In genomic region chr9:121215349-121216000, GRCm38 (mm10) we compare ENCODE assay signal across 8 mouse cellular contexts.
DNase-seq lines count a peak whose midpoint lies in the region; ATAC-seq and TF ChIP-seq lines count a peak whose summit lies in the region.

No protein-coding gene starts in this region.

- no peaks in the 10 kb centered on the region for H3K36me3 ChIP-seq in intestine, postnatal 0 days (ENCODE audit: control insufficient read depth, insufficient read depth)
- no peaks in the 10 kb centered on the region for H3K36me3 ChIP-seq in midbrain, postnatal 0 days (ENCODE audit: insufficient read depth, low read length)

- H3K4me1 ChIP-seq in intestine, postnatal 0 days (replicated peaks; ENCODE audit: control insufficient read depth, insufficient read depth, low read length): no peaks in the 10 kb centered on the region
- no peaks in the 10 kb centered on the region for H3K4me1 ChIP-seq in midbrain, postnatal 0 days (ENCODE audit: insufficient read depth, low read length)

- WGBS in intestine, postnatal 0 days: 31% methylated on average over 3 of the region's 3 CpGs
- 32% methylated on average over 3 of the region's 3 CpGs for WGBS in midbrain, postnatal 0 days

- ATAC-seq in intestine, postnatal 0 days: peak; percentile 41; the same call in 1 of the 2 replicates
- peak; percentile 38; the same call in 1 of the 2 replicates for ATAC-seq in midbrain, postnatal 0 days (ENCODE audit: low FRiP score)

- H3K4me3 ChIP-seq in intestine, postnatal 0 days (ENCODE audit: low read depth, low read length): no peak overlapping the region
- no peak overlapping the region for H3K4me3 ChIP-seq in midbrain, postnatal 0 days (ENCODE audit: low read depth, low read length)

- H3K27ac ChIP-seq in intestine, postnatal 0 days (ENCODE audit: low read depth, low read length): no peak overlapping the region
- H3K27ac ChIP-seq in midbrain, postnatal 0 days (ENCODE audit: low read depth, low read length): no peak overlapping the region

- no peaks in the 10 kb centered on the region for H3K27me3 ChIP-seq in intestine, postnatal 0 days (replicated peaks; ENCODE audit: control insufficient read depth, insufficient read depth, low read length)
- H3K27me3 ChIP-seq in midbrain, postnatal 0 days (ENCODE audit: insufficient read depth, low read length): no peaks in the 10 kb centered on the region

- TF ChIP-seq CTCF in intestine, postnatal 0 days (IDR thresholded peaks at IDR 0.05; ENCODE audit: low read depth): peak; percentile 92
- TF ChIP-seq CTCF in midbrain, postnatal 0 days (IDR thresholded peaks at IDR 0.05): peak; percentile 88

- DNase-seq in ovary, postnatal 10 days (ENCODE audit: low spot score): peak; percentile 35
- no peak for DNase-seq in ovary, adult 18-20 months (ENCODE audit: low spot score)
- DNase-seq in cerebellum, postnatal 14 days: peak; percentile 85 to 87
- DNase-seq in frontal cortex, postnatal 36 days (ENCODE audit: low spot score in 2 of 2): peak; percentile 44 to 64
- DNase-seq in left cerebral cortex, postnatal 36 days (ENCODE audit: low spot score in 2 of 2): peak; percentile 39 to 56
- peak; percentile 69 for DNase-seq in midbrain, postnatal 0 days (ENCODE audit: low spot score)
- peak; percentile 85 for DNase-seq in testis, postnatal 10 days (ENCODE audit: low spot score)

- H3K4me2 ChIP-seq in intestine, postnatal 0 days (replicated peaks; ENCODE audit: low read depth): no peak overlapping the region
- no peak overlapping the region for H3K4me2 ChIP-seq in midbrain, postnatal 0 days (ENCODE audit: low read depth, low read length, poor library complexity, severe bottlenecking)

- H3K9me3 ChIP-seq in intestine, postnatal 0 days (ENCODE audit: control insufficient read depth): no peaks in the 10 kb centered on the region
- H3K9me3 ChIP-seq in midbrain, postnatal 0 days (ENCODE audit: low read length): no peaks in the 10 kb centered on the region

- no peak overlapping the region for H3K9ac ChIP-seq in intestine, postnatal 0 days (ENCODE audit: low read depth, low read length)
- H3K9ac ChIP-seq in midbrain, postnatal 0 days (replicated peaks; ENCODE audit: low read length, poor library complexity, severe bottlenecking): no peak overlapping the region

- intact Hi-C loops in left cerebral cortex, postnatal 36 days (cut with DNase I): loop anchor here (10.0 kb wide), 1 partner anchor 611 kb away; no protein-coding TSS in a partner anchor
